Mouse (Mus musculus) ovary, adult 2 months (tissue): ENCODE data around the gene Utp15. TPM values are rescaled to one million over a fixed set of nuclear protein-coding genes. Genes with fewer than 3 reads are reported as not detected.

Experiments used
- polyA plus RNA-seq: library from polyadenylated mRNA; depleted of rRNA; stranded (reverse); fragments of >200 nt; gene quantifications from 2 replicates; pipeline ENCODE4 v1.2.3, GENCODE M21; 2012; rRNA removed

Gene Utp15
- polyA plus RNA-seq: 3.8 and 5.5 TPM in 2 replicates

GRCm38 (mm10) chr13:98262636-98263457 lies at the start of gene Utp15, which contains the start of gene Ankra2:
Gene Utp15 (minus strand): TSS chr13:98263041.
Gene Ankra2 (plus strand): TSS chr13:98263074.

GRCm38 (mm10) chr13:98279686-98280085 lies 16.8 kb upstream of the Utp15 start, which contains the start of gene Gm21976:
Gene Gm21976 (plus strand): TSS chr13:98279887.

GRCm38 (mm10) chr13:98205771-98206545 lies 56.9 kb downstream of the Utp15 start, which contains the start of gene Arhgef28:
Gene Arhgef28 (minus strand): TSS chr13:98206439.

Other genes starting within 250 kb of the Utp15 start
- gene Arhgef28, start 56.6 kb downstream of the Utp15 start, polyA plus RNA-seq: 22.5 and 26.6 TPM in 2 replicates
- 11.7 and 15.7 TPM in 2 replicates for gene Ankra2, start within 50 bp of the Utp15 start, polyA plus RNA-seq
- 0.95 TPM in 1 of 2 replicates, not detected in the other for gene Gm21976, start 16.8 kb upstream of the Utp15 start, polyA plus RNA-seq
- gene Btf3, start 54.0 kb upstream of the Utp15 start, polyA plus RNA-seq: 108 and 115 TPM in 2 replicates
- 0.05 TPM in 1 of 2 replicates, not detected in the other for gene Foxd1, start 91.2 kb upstream of the Utp15 start, polyA plus RNA-seq
- gene Gm10320, start 229.0 kb upstream of the Utp15 start, polyA plus RNA-seq: 0.86 and 1.2 TPM in 2 replicates